Mouse (Mus musculus): ENCODE measurements around the gene Serpinb1c. TPM values are rescaled to one million over a fixed set of nuclear protein-coding genes. Genes with fewer than 3 reads are reported as not detected.

Gene Serpinb1c
- not detected in 4 replicates for total RNA-seq (2023)

DNA sequence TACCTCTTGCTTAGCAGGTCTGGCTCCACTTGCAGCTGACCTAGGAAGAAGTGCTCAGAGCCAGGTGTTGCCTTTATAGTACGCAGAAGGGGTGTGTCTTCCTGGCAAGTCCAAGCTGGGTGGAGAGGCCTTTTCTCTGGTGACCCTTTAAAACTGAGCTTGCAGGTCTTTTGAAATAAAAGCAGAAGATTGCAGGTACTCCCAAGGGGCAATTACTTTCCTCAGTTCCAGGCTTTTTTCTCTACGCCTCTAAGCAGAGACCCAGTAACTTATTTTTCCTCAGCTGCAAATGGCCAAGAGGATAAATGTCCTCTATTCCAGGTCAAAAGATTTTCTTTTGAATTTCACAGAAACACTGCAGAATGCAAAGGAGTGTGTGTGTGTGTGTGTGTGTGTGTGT lies at the start of gene Serpinb1c:
Serpinb1c (minus strand) TSS at position 101 of the 400 bp plus-strand sequence.

DNA sequence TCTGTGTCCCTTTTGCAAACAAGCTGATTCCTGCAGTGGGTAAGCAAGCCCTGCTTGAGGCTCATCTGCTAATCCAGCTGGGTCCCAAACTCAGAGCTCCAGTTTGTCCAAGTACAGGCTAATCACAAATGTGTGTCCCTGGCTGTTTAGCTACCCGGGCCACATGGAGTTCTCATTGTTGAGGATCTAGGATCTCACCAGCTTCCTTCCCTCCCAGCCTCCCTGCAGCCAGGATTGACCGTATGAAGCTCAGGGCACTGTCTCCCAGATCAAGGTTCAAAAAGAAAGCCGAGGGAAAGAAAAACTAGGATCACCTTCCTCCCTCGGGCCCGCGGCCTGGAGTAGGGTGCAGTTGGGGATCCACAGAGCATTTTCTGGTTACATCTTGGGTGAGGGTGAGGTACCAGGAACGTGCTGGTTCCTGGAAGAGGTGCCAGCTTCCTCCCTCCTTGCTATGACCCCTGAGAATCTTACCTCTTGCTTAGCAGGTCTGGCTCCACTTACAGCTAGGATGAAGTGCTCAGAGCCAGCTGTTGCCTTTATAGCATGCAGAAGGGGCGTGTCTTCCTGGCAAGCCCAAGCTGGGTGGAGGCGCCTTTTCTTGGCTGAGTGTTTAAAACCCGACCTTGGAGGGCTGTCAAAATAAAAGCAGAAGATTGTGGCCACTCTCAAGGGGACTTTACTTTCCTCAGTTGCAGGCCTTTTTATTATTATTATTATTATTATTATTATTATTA lies 47.2 kb downstream of the Serpinb1c start, which contains the start of gene Serpinb1a:
Serpinb1a (minus strand) TSS at position 518 of the 737 bp plus-strand sequence.

Other genes starting within 250 kb of the Serpinb1c start
- not detected in 4 replicates for gene Mylk4, start 114.3 kb downstream of the Serpinb1c start, total RNA-seq (2023)
- gene Wrnip1, start 96.2 kb downstream of the Serpinb1c start, total RNA-seq (2023): 37.5 to 45.6 TPM (median 40.2 TPM) in 4 replicates
- not detected in 4 replicates for gene D930007J09Rik, start 95.4 kb downstream of the Serpinb1c start, total RNA-seq (2023)
- 239 to 277 TPM (median 252 TPM) in 4 replicates for gene Serpinb1a, start 47.0 kb downstream of the Serpinb1c start, total RNA-seq (2023)
- 10.0 to 13.9 TPM (median 12.4 TPM) in 4 replicates for gene Serpinb6b, start 67.0 kb upstream of the Serpinb1c start, total RNA-seq (2023)
- 2.4 to 3.5 TPM (median 3.2 TPM) in 4 replicates for gene Serpinb9, start 105.0 kb upstream of the Serpinb1c start, total RNA-seq (2023)
- not detected in 4 replicates for gene Serpinb9b, start 129.2 kb upstream of the Serpinb1c start, total RNA-seq (2023)
- gene Serpinb1b, start 180.4 kb upstream of the Serpinb1c start, total RNA-seq (2023): not detected in 4 replicates